12 mouse cellular contexts compared by ENCODE assay signal in genomic region chr14:47876585-47876984, GRCm38 (mm10).
"Had no signal": no experiment of that assay in that cellular context is flagged by ENCODE, and none has a peak within 500 bp of the region (broad histone marks: within the 10 kb centered on the region; RNA-seq: fewer than 3 reads in every experiment).

No protein-coding gene starts in this region.

- H3K9ac ChIP-seq: limb, embryonic 13.5 days; liver, embryonic 14.5 days; lung, embryonic 15.5 days; midbrain, embryonic 13.5 days; stomach, embryonic 15.5 days had no signal

- ATAC-seq: midbrain, embryonic 13.5 days had no signal

- H3K4me3 ChIP-seq: limb, embryonic 13.5 days; lung, embryonic 15.5 days; midbrain, embryonic 13.5 days; stomach, embryonic 15.5 days had no signal

- H3K9me3 ChIP-seq: lung, embryonic 15.5 days; midbrain, embryonic 13.5 days; stomach, embryonic 15.5 days had no signal

- H3K36me3 ChIP-seq: limb, embryonic 13.5 days; lung, embryonic 15.5 days; midbrain, embryonic 13.5 days; stomach, embryonic 15.5 days had no signal

- DNase-seq: kidney, adult 11 months; kidney, adult 9 months; kidney, postnatal 10 days; left cerebral cortex, postnatal 4 days; right cerebral cortex, postnatal 14 days; thymus, adult 2 months; thymus, postnatal 4 days had no signal

- H3K4me1 ChIP-seq: midbrain, embryonic 13.5 days; stomach, embryonic 15.5 days had no signal

- H3K4me2 ChIP-seq: limb, embryonic 13.5 days; lung, embryonic 15.5 days; midbrain, embryonic 13.5 days; stomach, embryonic 15.5 days had no signal

- H3K27me3 ChIP-seq: limb, embryonic 13.5 days; lung, embryonic 15.5 days; midbrain, embryonic 13.5 days; stomach, embryonic 15.5 days had no signal

- H3K27ac ChIP-seq: limb, embryonic 13.5 days; liver, embryonic 14.5 days; lung, embryonic 15.5 days; midbrain, embryonic 13.5 days; stomach, embryonic 15.5 days had no signal
